Mouse (Mus musculus) ovary, adult 10 weeks (tissue): ENCODE results near the gene Aadacl4. TPM values are rescaled to one million over a fixed set of nuclear protein-coding genes. Genes with fewer than 3 reads are reported as not detected.

Source experiments
- polyA plus RNA-seq: library from polyadenylated mRNA; stranded (reverse); fragments of 350-450 nt; fragmentation: Illumina TruSeq; extraction: RNeasy Lipid Tissue Mini Kit (QIAGEN cat#74804); gene quantifications from one replicate; pipeline ENCODE4 v1.2.3, GENCODE M21; 2014

The Aadacl4 gene
- polyA plus RNA-seq = not detected

DNA sequence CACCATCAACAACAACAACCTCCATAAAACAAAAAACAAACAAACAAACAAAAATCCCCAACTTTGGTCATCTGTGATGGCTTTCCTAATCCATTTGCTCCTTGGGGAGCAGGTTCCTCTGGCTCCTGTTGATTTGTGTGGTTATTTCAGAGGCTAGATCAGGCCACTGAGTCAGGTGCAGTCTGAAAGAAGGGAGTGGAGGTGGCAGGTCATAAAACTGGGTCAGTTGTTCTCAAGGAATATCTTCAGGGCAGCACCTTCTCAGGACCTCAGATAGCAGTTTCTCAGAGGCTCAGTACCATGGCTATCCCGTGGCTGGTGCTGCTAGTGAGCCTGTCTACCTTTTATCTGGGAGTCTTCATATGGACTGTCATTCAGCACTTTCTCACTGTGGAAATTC is at the start of gene Aadacl4:
Gene Aadacl4, plus strand, starts transcription at position 301 of the 400 bp plus-strand sequence.

GRCm38 (mm10) chr4:144565034-144565433 is 48.5 kb upstream of the Aadacl4 start, which contains the start of gene Gm13124:
Gene Gm13124 (minus strand): TSS chr4:144565134.

Other genes with a start within 250 kb of the Aadacl4 start
- 5.3 TPM for gene Pramef20, start 235.8 kb upstream of the Aadacl4 start, polyA plus RNA-seq
- 16.2 TPM for gene Pramef12, start 205.2 kb upstream of the Aadacl4 start, polyA plus RNA-seq
- not detected for gene 1700012P22Rik, start 174.9 kb upstream of the Aadacl4 start, polyA plus RNA-seq
- gene Gm9944, start 160.4 kb upstream of the Aadacl4 start, polyA plus RNA-seq = not detected
- gene Aadacl3, start 150.0 kb upstream of the Aadacl4 start, polyA plus RNA-seq = not detected
- gene 9430007A20Rik, start 93.9 kb upstream of the Aadacl4 start, polyA plus RNA-seq = not detected
- not detected for gene Gm13124, start 48.6 kb upstream of the Aadacl4 start, polyA plus RNA-seq
- gene Gm436, start 72.7 kb downstream of the Aadacl4 start, polyA plus RNA-seq = not detected
- gene Gm13178, start 107.7 kb downstream of the Aadacl4 start, polyA plus RNA-seq = not detected
- not detected for gene Gm438, start 172.9 kb downstream of the Aadacl4 start, polyA plus RNA-seq